7 mouse cellular contexts compared by ENCODE assay signal in genomic region chr17:26582297-26582696, GRCm38 (mm10). TPM values are rescaled to one million over a fixed set of nuclear protein-coding genes. Genes with fewer than 3 reads are reported as not detected.
DNase-seq lines count a peak whose midpoint lies in the region; ATAC-seq lines count a peak whose summit lies in the region.

No protein-coding gene starts in this region.

- H3K9me3 ChIP-seq in midbrain, embryonic 14.5 days (ENCODE audit: control insufficient read depth, low read length) = no peaks in the 10 kb centered on the region
- no peaks in the 10 kb centered on the region for H3K9me3 ChIP-seq in midbrain, embryonic 11.5 days (ENCODE audit: control insufficient read depth, low read length)
- no peaks in the 10 kb centered on the region for H3K9me3 ChIP-seq in embryonic facial prominence, embryonic 14.5 days (ENCODE audit: control insufficient read depth, low read length)
- no peaks in the 10 kb centered on the region for H3K9me3 ChIP-seq in intestine, embryonic 16.5 days (ENCODE audit: control insufficient read depth, low read length)
- no peaks in the 10 kb centered on the region for H3K9me3 ChIP-seq in stomach, embryonic 15.5 days

- ATAC-seq in midbrain, embryonic 14.5 days (ENCODE audit: low FRiP score, low TSS enrichment) = no peak
- no peak for ATAC-seq in midbrain, embryonic 11.5 days (ENCODE audit: low FRiP score)
- no peak for ATAC-seq in embryonic facial prominence, embryonic 14.5 days (ENCODE audit: low read depth)
- no peak for ATAC-seq in intestine, embryonic 16.5 days
- ATAC-seq in stomach, embryonic 15.5 days (ENCODE audit: insufficient read depth, low FRiP score, low read depth) = no peak

- 0 out of 2 replicates have a peak overlapping the region, but pooled peaks have one; percentile 13 for H3K27ac ChIP-seq in midbrain, embryonic 14.5 days (replicated peaks; ENCODE audit: low read depth, low read length)
- no peak overlapping the region for H3K27ac ChIP-seq in midbrain, embryonic 11.5 days (ENCODE audit: low read depth, low read length)
- no peak overlapping the region; the same call in 1 of the 2 replicates for H3K27ac ChIP-seq in embryonic facial prominence, embryonic 14.5 days (replicated peaks; ENCODE audit: low read depth, low read length)
- peak overlapping the region; percentile 25; the same call in 1 of the 2 replicates for H3K27ac ChIP-seq in intestine, embryonic 16.5 days (ENCODE audit: low read length)
- H3K27ac ChIP-seq in stomach, embryonic 15.5 days = peak overlapping the region; percentile 44

- no peak overlapping the region for H3K4me3 ChIP-seq in midbrain, embryonic 14.5 days (replicated peaks; ENCODE audit: low read depth, low read length)
- no peak overlapping the region for H3K4me3 ChIP-seq in midbrain, embryonic 11.5 days (ENCODE audit: low read depth, low read length)
- H3K4me3 ChIP-seq in embryonic facial prominence, embryonic 14.5 days (ENCODE audit: low read depth, low read length) = no peak overlapping the region
- H3K4me3 ChIP-seq in intestine, embryonic 16.5 days (ENCODE audit: low read length) = no peak overlapping the region
- H3K4me3 ChIP-seq in stomach, embryonic 15.5 days (replicated peaks) = no peak overlapping the region

- H3K4me2 ChIP-seq in midbrain, embryonic 14.5 days (ENCODE audit: low read length) = no peak overlapping the region
- H3K4me2 ChIP-seq in midbrain, embryonic 11.5 days = no peak overlapping the region
- no peak overlapping the region for H3K4me2 ChIP-seq in embryonic facial prominence, embryonic 14.5 days (ENCODE audit: low read depth, low read length)
- no peak overlapping the region for H3K4me2 ChIP-seq in intestine, embryonic 16.5 days (ENCODE audit: low read depth, low read length)
- H3K4me2 ChIP-seq in stomach, embryonic 15.5 days = no peak overlapping the region

- H3K36me3 ChIP-seq in midbrain, embryonic 14.5 days (ENCODE audit: control insufficient read depth, insufficient read depth, low read length) = peaks cover 6% of the 10 kb centered on the region
- no peaks in the 10 kb centered on the region for H3K36me3 ChIP-seq in midbrain, embryonic 11.5 days (ENCODE audit: control insufficient read depth, insufficient read depth, low read length)
- H3K36me3 ChIP-seq in embryonic facial prominence, embryonic 14.5 days (ENCODE audit: control insufficient read depth, insufficient read depth, low read length) = peaks cover 23% of the 10 kb centered on the region; the same call in 1 of the 2 replicates
- peaks cover 7% of the 10 kb centered on the region for H3K36me3 ChIP-seq in intestine, embryonic 16.5 days (ENCODE audit: control insufficient read depth, insufficient read depth, low read length)
- H3K36me3 ChIP-seq in stomach, embryonic 15.5 days = no peaks in the 10 kb centered on the region

- no peak for DNase-seq in midbrain, embryonic 14.5 days
- DNase-seq in midbrain, embryonic 11.5 days (ENCODE audit: low spot score, missing footprints) = no peak
- DNase-seq in embryonic facial prominence, embryonic 14.5 days (ENCODE audit: low spot score) = peak; percentile 32
- no peak for DNase-seq in spleen, postnatal 14 days (ENCODE audit: low spot score in 2 of 2)
- no peak for DNase-seq in cerebellum, postnatal 36 days

- peaks cover 9% of the 10 kb centered on the region; the same call in 1 of the 2 replicates for H3K4me1 ChIP-seq in midbrain, embryonic 14.5 days (ENCODE audit: control insufficient read depth, insufficient read depth, low read length)
- H3K4me1 ChIP-seq in midbrain, embryonic 11.5 days (ENCODE audit: control insufficient read depth, insufficient read depth, low read length) = no peaks in the 10 kb centered on the region
- 0 out of 2 replicates have a peak, but pooled peaks cover 8% of the 10 kb centered on the region for H3K4me1 ChIP-seq in embryonic facial prominence, embryonic 14.5 days (ENCODE audit: control insufficient read depth, insufficient read depth, low read length)
- peaks cover 27% of the 10 kb centered on the region for H3K4me1 ChIP-seq in intestine, embryonic 16.5 days (ENCODE audit: control insufficient read depth, insufficient read depth, low read length)
- peaks cover 31% of the 10 kb centered on the region for H3K4me1 ChIP-seq in stomach, embryonic 15.5 days

- WGBS in midbrain, embryonic 14.5 days = 85% methylated on average over 5 of the region's 5 CpGs
- 96% methylated on average over 5 of the region's 5 CpGs for WGBS in midbrain, embryonic 11.5 days
- 88% methylated on average over 5 of the region's 5 CpGs for WGBS in embryonic facial prominence, embryonic 14.5 days
- 80% methylated on average over 5 of the region's 5 CpGs for WGBS in intestine, embryonic 16.5 days
- WGBS in stomach, embryonic 15.5 days = 76% methylated on average over 5 of the region's 5 CpGs

- H3K27me3 ChIP-seq in midbrain, embryonic 14.5 days (ENCODE audit: control insufficient read depth, insufficient read depth, low read length) = no peaks in the 10 kb centered on the region
- H3K27me3 ChIP-seq in midbrain, embryonic 11.5 days (ENCODE audit: control insufficient read depth, insufficient read depth, low read length) = no peaks in the 10 kb centered on the region
- no peaks in the 10 kb centered on the region for H3K27me3 ChIP-seq in embryonic facial prominence, embryonic 14.5 days (replicated peaks; ENCODE audit: control insufficient read depth, insufficient read depth, low read length)
- no peaks in the 10 kb centered on the region for H3K27me3 ChIP-seq in intestine, embryonic 16.5 days (replicated peaks; ENCODE audit: control insufficient read depth, insufficient read depth, low read length)
- no peaks in the 10 kb centered on the region for H3K27me3 ChIP-seq in stomach, embryonic 15.5 days (replicated peaks)

- no peak overlapping the region for H3K9ac ChIP-seq in midbrain, embryonic 14.5 days (replicated peaks; ENCODE audit: low read length)
- H3K9ac ChIP-seq in midbrain, embryonic 11.5 days (ENCODE audit: low read length) = no peak overlapping the region
- H3K9ac ChIP-seq in embryonic facial prominence, embryonic 14.5 days (ENCODE audit: low read depth, low read length) = no peak overlapping the region
- H3K9ac ChIP-seq in intestine, embryonic 16.5 days (ENCODE audit: low read depth, low read length) = no peak overlapping the region
- no peak overlapping the region for H3K9ac ChIP-seq in stomach, embryonic 15.5 days

RNA-seq across cellular contexts. Expression of gene Dusp1, which starts 20.4 kb away (rescaled TPM):
- polyA plus RNA-seq in midbrain, embryonic 14.5 days (2014; fragmentation: Nextera tagmentation; extraction: Ambion mirVana) = 44.2 and 45.8 TPM in 2 replicates
- 30.2 TPM in 2 replicates for polyA plus RNA-seq in midbrain, embryonic 11.5 days (2014; fragmentation: Nextera tagmentation; extraction: Ambion mirVana)
- polyA plus RNA-seq in embryonic facial prominence, embryonic 14.5 days (2014; fragmentation: Nextera tagmentation; extraction: Ambion mirVana) = 25.4 and 27.3 TPM in 2 replicates
- polyA plus RNA-seq in intestine, embryonic 16.5 days (2015; fragmentation: Nextera tagmentation; extraction: Ambion mirVana) = 12.2 and 14.4 TPM in 2 replicates
- 15.8 and 19.3 TPM in 2 replicates for polyA plus RNA-seq in stomach, embryonic 15.5 days (2015; fragmentation: Nextera tagmentation; extraction: Ambion mirVana)

RNA-seq across cellular contexts. Expression of gene Ergic1, which starts 21.0 kb away (rescaled TPM):
- polyA plus RNA-seq in midbrain, embryonic 14.5 days (2014; fragmentation: Nextera tagmentation; extraction: Ambion mirVana) = 117 and 129 TPM in 2 replicates
- polyA plus RNA-seq in midbrain, embryonic 11.5 days (2014; fragmentation: Nextera tagmentation; extraction: Ambion mirVana) = 129 and 130 TPM in 2 replicates
- 149 and 164 TPM in 2 replicates for polyA plus RNA-seq in embryonic facial prominence, embryonic 14.5 days (2014; fragmentation: Nextera tagmentation; extraction: Ambion mirVana)
- polyA plus RNA-seq in intestine, embryonic 16.5 days (2015; fragmentation: Nextera tagmentation; extraction: Ambion mirVana) = 88.6 and 91.2 TPM in 2 replicates
- polyA plus RNA-seq in stomach, embryonic 15.5 days (2015; fragmentation: Nextera tagmentation; extraction: Ambion mirVana) = 106 and 113 TPM in 2 replicates

Comparison
In these comparisons a context has a peak if more than half of its experiments do, and no peak if none do; other contexts are left out.
1. H3K27ac ChIP-seq: peak in midbrain, embryonic 14.5 days (single experiment), intestine, embryonic 16.5 days (single experiment) and stomach, embryonic 15.5 days (single experiment); none in midbrain, embryonic 11.5 days (single experiment) and embryonic facial prominence, embryonic 14.5 days (single experiment).